Mouse (Mus musculus): ENCODE results near the gene Cdhr3. TPM values are rescaled to one million over a fixed set of nuclear protein-coding genes. Genes with fewer than 3 reads are reported as not detected.
A peak's percentile ranks its signal among the peaks of the same experiment; 100 is the strongest.
"Not testable (repeated sequence)": the region's sequence is repeated elsewhere in the genome, so short reads cannot be mapped to it uniquely, and the experiment has no call there.

The Cdhr3 gene
- total RNA-seq, 2 experiments from 2014 or later, result not detected

DNA sequence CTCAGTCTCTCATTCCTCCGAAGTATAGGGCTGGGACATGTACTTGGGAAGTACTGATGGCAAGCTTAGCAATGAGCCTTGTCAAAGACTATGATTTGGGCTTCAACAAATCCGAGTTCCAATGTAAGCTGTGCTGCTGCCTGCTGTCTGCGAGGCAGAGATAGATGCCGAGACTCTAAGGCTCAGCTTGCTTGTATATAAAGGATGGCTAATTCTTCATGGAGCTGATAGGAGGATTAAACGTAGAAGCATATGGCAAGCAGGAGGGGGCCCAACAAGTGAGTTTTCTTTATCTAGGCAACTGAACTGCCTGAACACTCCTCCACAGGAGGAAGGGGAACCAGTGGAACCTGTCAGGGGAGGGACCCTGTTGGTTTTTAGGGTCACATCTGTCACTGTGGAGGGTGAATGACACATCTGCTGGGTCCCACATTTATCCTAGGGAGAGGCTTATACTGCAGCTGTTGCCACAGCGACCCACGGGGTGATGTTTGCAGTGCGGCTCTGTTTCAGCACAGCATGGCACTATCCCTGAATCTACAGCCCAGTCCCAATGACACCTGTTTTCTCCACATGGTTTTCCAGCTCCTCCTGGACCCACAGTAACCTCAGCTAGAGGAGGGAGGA, 89.2 kb downstream of the Cdhr3 start:
- no peak for DNase-seq

DNA sequence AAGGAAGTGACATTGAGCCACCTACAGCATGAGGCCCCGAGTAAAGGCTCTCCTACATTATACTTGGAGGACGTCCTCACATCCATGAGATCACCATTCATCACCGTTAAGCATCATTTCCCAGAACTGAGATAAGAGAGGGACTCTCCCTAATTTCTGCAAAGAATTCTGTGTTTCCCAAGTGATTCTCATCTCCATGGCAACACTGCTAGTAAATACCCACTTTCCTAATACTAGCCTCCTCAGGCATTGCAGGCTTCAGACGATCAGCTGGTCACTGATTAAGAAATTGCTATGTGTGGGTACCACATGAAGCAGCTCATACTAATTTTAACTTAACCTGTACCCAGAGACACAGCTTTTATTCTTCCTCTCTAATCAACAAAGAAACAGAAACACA, 92.3 kb downstream of the Cdhr3 start:
- DNase-seq, result no peak

DNA sequence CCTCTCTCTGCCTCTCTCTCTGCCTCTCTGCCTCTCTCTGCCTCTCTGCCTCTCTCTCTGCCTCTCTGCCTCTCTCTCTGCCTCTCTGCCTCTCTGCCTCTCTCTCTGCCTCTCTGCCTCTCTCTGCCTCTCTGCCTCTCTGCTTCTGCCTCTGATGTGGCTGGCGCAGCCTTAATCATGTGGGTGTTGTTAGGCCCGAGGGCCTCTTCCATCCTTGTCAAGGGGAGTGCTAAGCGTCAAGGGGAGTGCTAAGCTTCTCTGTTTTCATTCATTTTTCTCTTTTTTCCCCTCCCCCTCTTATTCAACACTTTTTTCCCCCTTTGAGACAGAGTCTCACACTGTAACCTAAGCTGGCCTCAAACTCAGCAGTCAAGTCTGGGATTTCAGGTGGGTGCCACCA, 92.9 kb downstream of the Cdhr3 start:
- not testable (repeated sequence) for DNase-seq

DNA sequence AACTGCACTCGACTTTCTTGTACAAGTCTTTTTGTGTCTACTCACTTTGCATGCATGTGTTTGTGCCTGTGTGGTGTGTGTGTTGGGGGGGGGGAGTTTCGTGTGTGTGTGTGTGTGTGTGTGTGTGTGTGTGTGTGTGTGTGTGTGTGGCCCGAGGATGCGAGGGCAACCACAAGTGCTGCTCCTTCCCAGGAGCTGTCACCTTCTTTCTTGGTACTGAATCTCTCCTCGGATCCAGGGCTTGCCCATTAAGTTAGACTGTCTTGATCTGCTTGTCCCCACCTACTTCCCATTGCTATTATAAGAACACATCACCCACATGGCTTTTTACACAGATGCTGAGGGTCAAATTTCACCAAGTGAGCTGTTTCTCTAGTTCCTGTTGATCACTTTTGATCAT, 93.9 kb downstream of the Cdhr3 start:
- no peak for DNase-seq

DNA sequence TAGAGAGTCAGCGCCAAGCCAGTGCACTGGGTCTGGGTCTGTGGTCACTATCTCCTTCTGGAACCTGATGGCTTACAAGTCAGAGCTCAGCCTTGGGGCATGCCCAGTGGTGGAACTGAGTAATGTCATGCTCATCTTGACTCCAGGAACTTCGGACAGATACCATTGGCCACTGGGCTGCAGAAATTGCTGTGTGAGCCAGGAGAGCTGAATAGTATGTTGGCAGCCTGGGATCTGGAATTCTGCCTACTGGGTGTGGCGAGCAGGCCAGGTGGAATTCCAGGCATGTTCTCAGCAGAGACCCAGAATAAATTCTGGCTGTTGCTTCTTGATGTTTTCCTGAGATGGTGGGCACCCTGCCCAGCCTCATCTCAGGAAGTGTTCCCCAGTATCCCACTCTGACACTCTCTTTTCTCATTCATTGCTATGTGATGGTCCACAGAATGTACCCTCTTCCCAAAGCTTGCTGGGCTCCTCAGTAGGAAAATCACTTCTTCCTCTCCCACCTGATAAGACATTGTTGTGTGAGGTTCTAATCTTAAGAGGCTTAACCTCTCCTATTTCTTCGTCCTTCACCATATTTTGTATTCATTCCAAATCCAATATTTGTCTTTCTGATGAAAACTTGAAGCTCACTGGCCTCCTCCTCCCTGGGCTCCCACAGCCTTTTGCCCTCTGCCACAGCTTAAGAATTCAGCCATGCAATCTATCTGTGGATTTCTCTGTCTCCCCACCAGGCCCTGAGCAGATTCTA, 97.4 kb downstream of the Cdhr3 start:
- DNase-seq, result peak; percentile 61

DNA sequence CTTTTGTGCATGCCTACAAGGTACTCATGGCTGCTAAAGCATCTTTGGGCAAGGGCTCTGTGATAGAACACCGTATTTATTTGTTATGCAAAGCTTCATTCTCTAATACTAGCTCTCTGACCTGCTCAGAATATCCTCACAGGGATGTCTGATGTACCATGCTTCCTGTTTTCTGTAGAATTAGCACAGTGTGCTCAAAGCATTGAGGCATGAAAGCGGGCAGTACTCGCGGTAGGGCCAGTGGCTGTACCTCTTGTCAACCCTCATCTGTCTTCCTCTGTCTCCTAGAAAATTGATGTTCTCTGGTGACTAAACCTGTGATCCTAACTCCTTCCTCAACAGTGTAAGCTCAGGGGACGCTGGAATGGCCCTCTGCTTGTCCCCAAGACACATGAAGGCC, 98.6 kb downstream of the Cdhr3 start:
- no peak for DNase-seq

DNA sequence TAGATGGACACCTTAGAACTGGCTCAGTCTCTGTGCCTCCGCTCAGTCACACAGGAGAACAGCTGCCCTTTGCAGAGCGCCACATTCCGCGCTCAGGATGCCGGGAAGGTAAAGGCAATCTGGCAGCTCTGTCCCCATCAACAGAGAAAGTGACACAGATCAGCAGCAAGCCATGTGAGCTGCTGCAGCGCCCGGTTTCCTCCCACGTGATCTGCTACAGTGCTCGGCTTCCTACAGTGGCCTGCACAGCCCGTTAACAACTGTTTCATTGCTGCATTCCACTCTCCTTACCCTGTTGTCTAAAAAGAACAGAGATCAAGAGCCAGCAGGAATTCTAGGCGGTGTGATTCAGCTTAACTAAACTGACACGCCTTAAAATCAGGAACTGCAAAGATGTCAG, 102.9 kb downstream of the Cdhr3 start:
- DNase-seq, result peak; percentile 27

DNA sequence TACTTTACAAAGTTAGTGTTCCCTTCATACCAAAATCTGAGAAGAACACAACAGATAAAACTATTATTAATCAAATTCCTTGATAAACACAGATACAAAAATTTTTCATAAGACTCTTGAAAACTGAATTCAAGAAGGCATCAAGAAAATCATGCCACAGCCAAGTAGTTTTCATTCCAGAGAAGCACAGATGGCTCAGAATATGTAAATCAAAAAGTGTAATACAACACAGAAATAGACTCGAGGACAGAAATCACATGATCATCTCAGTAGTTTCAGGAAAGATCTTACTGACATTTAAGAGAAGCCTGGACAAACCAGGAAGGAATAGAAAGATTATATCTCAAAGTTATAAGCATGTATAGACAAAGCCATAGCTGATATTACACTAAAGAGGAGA, 106.4 kb downstream of the Cdhr3 start:
- DNase-seq, result no peak

Small RNA genes within 50 kb of the gene (microRNA-seq; reads per million reads assigned to microRNA genes)
- gene Gm22904, result 0 reads per million in 2 experiments

Other genes with a start within 250 kb of the Cdhr3 start
- gene Sypl, start 139.0 kb downstream of the Cdhr3 start, total RNA-seq (2021), result 10 to 100 TPM; 83.3 to 87.0 TPM
- 10 to 100 TPM; 16.8 to 17.5 TPM for gene Atxn7l1, start 54.8 kb upstream of the Cdhr3 start, total RNA-seq (2021)